Mouse (Mus musculus) midbrain, postnatal 0 days (tissue): Measurements from ENCODE around the gene Jdp2. TPM values are rescaled to one million over a fixed set of nuclear protein-coding genes. Genes with fewer than 3 reads are reported as not detected.

Experiments
- ATAC-seq: fragments of 200-750 bp; cut with Nextera tagmentation; 2 replicates; pipeline ENCODE4 v1.8.0; 2017; ENCODE audit warnings: moderate number of reproducible peaks, mild to moderate bottlenecking, moderate TSS enrichment, moderate library complexity; ENCODE audit not compliant: low FRiP score
- DNase-seq: peaks from one replicate; pipeline ENCODE4 v3.0.0-alpha.2; 2015; ENCODE audit warnings: low spot score
- H3K27ac ChIP-seq: fragments of 300-500 bp; sonication (generic); 2 replicates; pipeline ENCODE4 v1.5.1; 2014; ENCODE audit warnings: low read depth, mild to moderate bottlenecking, low read length, mixed read lengths
- H3K27me3 ChIP-seq: fragments of 300-500 bp; sonication (generic); 2 replicates; pipeline ENCODE4 v1.6.1; 2014; ENCODE audit warnings: low read length, control low read depth, mixed read lengths; ENCODE audit not compliant: insufficient read depth
- H3K36me3 ChIP-seq: fragments of 300-500 bp; sonication (generic); 2 replicates; pipeline ENCODE4 v1.6.1; 2014; ENCODE audit warnings: low read length, control low read depth, mixed read lengths; ENCODE audit not compliant: insufficient read depth
- H3K4me1 ChIP-seq: fragments of 300-500 bp; sonication (generic); 2 replicates; pipeline ENCODE4 v1.6.1; 2014; ENCODE audit warnings: mild to moderate bottlenecking, control low read depth, antibody characterized with exemption, low read length, mixed read lengths; ENCODE audit not compliant: insufficient read depth
- H3K4me2 ChIP-seq: fragments of 300-500 bp; sonication (generic); 2 replicates; pipeline ENCODE4 v1.6.1; 2014; ENCODE audit warnings: low read depth, mild to moderate bottlenecking, low read length, mixed read lengths; ENCODE audit not compliant: poor library complexity, severe bottlenecking
- H3K4me3 ChIP-seq: fragments of 300-500 bp; sonication (generic); 2 replicates; pipeline ENCODE4 v1.5.1; 2014; ENCODE audit warnings: low read depth, mild to moderate bottlenecking, low read length, moderate library complexity
- H3K9ac ChIP-seq: fragments of 300-500 bp; sonication (generic); replicated peaks from 2 replicates; pipeline ENCODE4 v1.6.1; 2014; ENCODE audit warnings: mild to moderate bottlenecking, low read length, moderate library complexity, mixed read lengths; ENCODE audit not compliant: poor library complexity, severe bottlenecking
- H3K9me3 ChIP-seq: fragments of 300-500 bp; sonication (generic); 2 replicates; pipeline ENCODE4 v1.6.1; 2016; ENCODE audit warnings: low read length, control low read depth
- CTCF ChIP-seq: IDR thresholded peaks from 2 replicates; pipeline ENCODE4 v1.5.1; 2016; ENCODE audit warnings: antibody characterized with exemption, mild to moderate bottlenecking
- WGBS: fragments of 180-500 bp; shearing (Covaris S2); extraction: QIAGEN DNeasy Blood & Tissue Kit; methylation state at CpG from one replicate; pipeline ENCODE4 v1.1.7; 2014; 5-methylcytosine and 5-hydroxymethylcytosine counted together
- polyA plus RNA-seq: library from polyadenylated mRNA; unstranded; fragments of >200 nt; fragmentation: Nextera tagmentation; extraction: Ambion mirVana; gene quantifications from 2 replicates; pipeline ENCODE4 v1.2.1, GENCODE M21; 2015
- total RNA-seq: library from RNA; depleted of rRNA; stranded (reverse); fragments of >200 nt; gene quantifications from 2 replicates; pipeline ENCODE4 v1.2.3, GENCODE M21; 2014

Gene Jdp2
- total and polyA plus RNA-seq, 2 experiments from 2014 or later: 1.0 to 18.4 TPM

GRCm38 (mm10) chr12:85603767-85604166 is 4.9 kb downstream of the Jdp2 start:
- H3K9me3 ChIP-seq: no peaks in the 10 kb centered on the region
- 71% methylated on average over 9 of the region's 9 CpGs for WGBS
- ATAC-seq: no peak

GRCm38 (mm10) chr12:85604301-85604998 is 5.6 kb downstream of the Jdp2 start:
- Histone ChIP-seq H3K4me2 (no peak overlapping the region), H3K4me3 (no peak overlapping the region), H3K36me3 (peaks cover 9% of the 10 kb centered on the region), H3K9me3 (no peaks in the 10 kb centered on the region), H3K27me3 (no peaks in the 10 kb centered on the region), H3K9ac (no peak overlapping the region), H3K4me1 (peaks cover 14% of the 10 kb centered on the region), H3K27ac (no peak overlapping the region)
- no peak for TF ChIP-seq CTCF
- ATAC-seq (no peak), DNase-seq (no peak)
- 62% methylated on average over 9 of the region's 9 CpGs for WGBS

More at GRCm38 (mm10) chr12:85603767-85604166, 4.9 kb downstream of the Jdp2 start:
- H3K4me1 ChIP-seq: peaks cover 14% of the 10 kb centered on the region
- no peak overlapping the region for H3K4me2 ChIP-seq
- DNase-seq: no peak
- no peak overlapping the region for H3K4me3 ChIP-seq
- H3K36me3 ChIP-seq: peaks cover 5% of the 10 kb centered on the region; the same call in 1 of the 2 replicates
- no peak overlapping the region for H3K27ac ChIP-seq
- H3K9ac ChIP-seq: no peak overlapping the region
- H3K27me3 ChIP-seq: no peaks in the 10 kb centered on the region
- no peak for TF ChIP-seq CTCF

GRCm38 (mm10) chr12:85607519-85608449 is 9.0 kb downstream of the Jdp2 start:
- Histone ChIP-seq H3K4me1 (no peaks in the 10 kb centered on the region), H3K9me3 (no peaks in the 10 kb centered on the region), H3K36me3 (peaks cover 20% of the 10 kb centered on the region), H3K4me2 (no peak overlapping the region), H3K4me3 (no peak overlapping the region), H3K27ac (no peak overlapping the region), H3K27me3 (no peaks in the 10 kb centered on the region), H3K9ac (0 out of 2 replicates have a peak overlapping the region, but pooled peaks have one; percentile 24)
- 75% methylated on average over 14 of the region's 14 CpGs for WGBS
- no peak for ATAC-seq
- no peak for TF ChIP-seq CTCF
- no peak for DNase-seq

GRCm38 (mm10) chr12:85610167-85610566 is 11.3 kb downstream of the Jdp2 start:
- Histone ChIP-seq H3K27me3 (no peaks in the 10 kb centered on the region), H3K9ac (no peak overlapping the region), H3K4me2 (no peak overlapping the region), H3K4me1 (no peaks in the 10 kb centered on the region), H3K9me3 (no peaks in the 10 kb centered on the region), H3K36me3 (peaks cover 23% of the 10 kb centered on the region), H3K27ac (no peak overlapping the region), H3K4me3 (no peak overlapping the region)
- DNase-seq (no peak), ATAC-seq (no peak)
- TF ChIP-seq CTCF: no peak
- WGBS: 86% methylated on average over 9 of the region's 9 CpGs

GRCm38 (mm10) chr12:85614090-85614489 is 15.3 kb downstream of the Jdp2 start:
- no peak for TF ChIP-seq CTCF
- H3K36me3 ChIP-seq: peaks cover 25% of the 10 kb centered on the region
- DNase-seq (no peak), ATAC-seq (no peak)
- peaks cover 2% of the 10 kb centered on the region; the same call in 1 of the 2 replicates for H3K4me1 ChIP-seq
- no peaks in the 10 kb centered on the region for H3K9me3 ChIP-seq
- 47% methylated on average over 4 of the region's 4 CpGs for WGBS
- no peaks in the 10 kb centered on the region for H3K27me3 ChIP-seq
- H3K9ac ChIP-seq: no peak overlapping the region
- no peak overlapping the region for H3K4me2 ChIP-seq
- no peak overlapping the region for H3K27ac ChIP-seq
- H3K4me3 ChIP-seq: no peak overlapping the region

- Histone ChIP-seq H3K4me1 (peaks cover 2% of the 10 kb centered on the region; the same call in 1 of the 2 replicates), H3K9me3 (no peaks in the 10 kb centered on the region), H3K4me2 (no peak overlapping the region), H3K27ac (no peak overlapping the region), H3K27me3 (no peaks in the 10 kb centered on the region), H3K4me3 (no peak overlapping the region), H3K9ac (no peak overlapping the region), H3K36me3 (peaks cover 16% of the 10 kb centered on the region)
- WGBS: 89% methylated on average over 8 of the region's 8 CpGs
- no peak for TF ChIP-seq CTCF
- no peak for ATAC-seq
- no peak for DNase-seq
Measured at GRCm38 (mm10) chr12:85615486-85615885, 16.7 kb downstream of the Jdp2 start.
